Mouse (Mus musculus): ENCODE data around the gene Crbn. TPM values are rescaled to one million over a fixed set of nuclear protein-coding genes. Genes with fewer than 3 reads are reported as not detected.

The Crbn gene
- polyA plus RNA-seq, 1 experiment, result 0.18 TPM

- Histone ChIP-seq H3K27me3 (ENCODE audit: control insufficient read depth) (no peaks in the 10 kb centered on the region), H3K4me1 (ENCODE audit: control insufficient read depth) (peaks cover 17% of the 10 kb centered on the region), H3K36me3 (ENCODE audit: control insufficient read depth) (peaks cover 30% of the 10 kb centered on the region), H3K4me3 (replicated peaks) (peak overlapping the region; percentile 88), H3K9me3 (ENCODE audit: control insufficient read depth, low read length) (no peaks in the 10 kb centered on the region)
- TF ChIP-seq TAL1 (IDR thresholded peaks at IDR 0.05; ENCODE audit: low read length) (no peak), GATA1 (IDR thresholded peaks at IDR 0.05; ENCODE audit: low read length) (no peak)
Observed at GRCm38 (mm10) chr6:106769290-106769866, 30.5 kb downstream of the Crbn start.

GRCm38 (mm10) chr6:106768640-106769289, 31.1 kb downstream of the Crbn start, which contains the start of gene Trnt1:
Gene Trnt1, plus strand, starts transcription at chr6:106769120.
- TF ChIP-seq TAL1 (IDR thresholded peaks at IDR 0.05; ENCODE audit: low read length) (no peak), GATA1 (IDR thresholded peaks at IDR 0.05; ENCODE audit: low read length) (no peak)
- Histone ChIP-seq H3K9me3 (ENCODE audit: control insufficient read depth, low read length) (no peaks in the 10 kb centered on the region), H3K4me1 (ENCODE audit: control insufficient read depth) (peaks cover 17% of the 10 kb centered on the region), H3K4me3 (replicated peaks) (peak within 1 kb of the TSS; percentile 88), H3K36me3 (ENCODE audit: control insufficient read depth) (peaks cover 26% of the 10 kb centered on the region), H3K27me3 (ENCODE audit: control insufficient read depth) (no peaks in the 10 kb centered on the region)

GRCm38 (mm10) chr6:106766774-106767173, 33.1 kb downstream of the Crbn start:
- Histone ChIP-seq H3K9me3 (ENCODE audit: control insufficient read depth, low read length) (no peaks in the 10 kb centered on the region), H3K4me3 (replicated peaks) (no peak overlapping the region), H3K27me3 (ENCODE audit: control insufficient read depth) (no peaks in the 10 kb centered on the region), H3K4me1 (ENCODE audit: control insufficient read depth) (peaks cover 17% of the 10 kb centered on the region), H3K36me3 (ENCODE audit: control insufficient read depth) (peaks cover 6% of the 10 kb centered on the region)
- TF ChIP-seq TAL1 (IDR thresholded peaks at IDR 0.05; ENCODE audit: low read length) (no peak), GATA1 (IDR thresholded peaks at IDR 0.05; ENCODE audit: low read length) (no peak)

DNA sequence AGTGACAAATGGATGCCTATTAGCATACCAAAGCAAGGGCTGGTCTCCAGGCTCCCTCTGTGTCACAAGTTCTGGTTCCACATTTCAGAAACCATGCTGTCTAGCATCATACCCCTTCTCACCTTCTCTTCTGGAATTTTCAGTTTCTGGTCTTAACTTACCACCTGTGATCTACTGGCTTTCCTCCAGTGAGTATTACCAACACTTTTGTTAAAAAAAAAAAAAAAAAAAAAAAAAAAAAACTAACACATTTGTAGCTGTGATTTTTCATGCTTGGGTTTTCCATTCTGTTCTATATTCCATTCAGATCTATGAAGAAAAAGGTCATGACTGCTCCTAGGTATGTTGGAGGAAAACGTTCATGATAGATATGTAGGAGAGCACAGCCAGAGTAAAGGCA, 34.0 kb downstream of the Crbn start:
- H3K9me3 ChIP-seq (ENCODE audit: control insufficient read depth, low read length), result no peaks in the 10 kb centered on the region
- H3K4me3 ChIP-seq (replicated peaks), result no peak overlapping the region
- TF ChIP-seq TAL1 (IDR thresholded peaks at IDR 0.05; ENCODE audit: low read length), result no peak
- no peak for TF ChIP-seq GATA1 (IDR thresholded peaks at IDR 0.05; ENCODE audit: low read length)
- peaks cover 17% of the 10 kb centered on the region for H3K4me1 ChIP-seq (ENCODE audit: control insufficient read depth)
- no peaks in the 10 kb centered on the region for H3K36me3 ChIP-seq (ENCODE audit: control insufficient read depth)
- H3K27me3 ChIP-seq (ENCODE audit: control insufficient read depth), result no peaks in the 10 kb centered on the region

DNA sequence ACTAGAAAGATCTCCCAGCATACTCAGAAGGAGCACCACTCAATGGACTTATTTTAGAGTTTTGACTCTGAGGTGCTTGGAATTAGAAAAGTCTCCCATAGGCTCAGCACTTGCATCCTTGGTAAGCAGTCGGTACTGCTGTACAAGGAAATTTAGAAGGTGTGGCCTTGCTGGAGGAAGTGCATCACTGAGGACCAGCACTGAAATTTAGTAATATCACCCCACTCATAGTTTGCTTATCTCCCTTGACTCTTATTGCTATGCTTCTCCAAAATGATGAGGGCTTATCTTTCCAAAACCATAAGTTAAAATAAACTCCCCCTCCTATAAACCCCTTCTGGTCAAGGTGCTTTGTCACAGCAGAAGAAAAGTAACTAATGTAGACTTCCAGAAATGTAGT, 38.4 kb downstream of the Crbn start:
- Histone ChIP-seq H3K4me3 (replicated peaks) (no peak overlapping the region), H3K9me3 (ENCODE audit: control insufficient read depth, low read length) (no peaks in the 10 kb centered on the region), H3K4me1 (ENCODE audit: control insufficient read depth) (no peaks in the 10 kb centered on the region), H3K27me3 (ENCODE audit: control insufficient read depth) (no peaks in the 10 kb centered on the region), H3K36me3 (ENCODE audit: control insufficient read depth) (no peaks in the 10 kb centered on the region)
- no peak for TF ChIP-seq GATA1 (IDR thresholded peaks at IDR 0.05; ENCODE audit: low read length)
- TF ChIP-seq TAL1 (IDR thresholded peaks at IDR 0.05; ENCODE audit: low read length), result no peak

DNA sequence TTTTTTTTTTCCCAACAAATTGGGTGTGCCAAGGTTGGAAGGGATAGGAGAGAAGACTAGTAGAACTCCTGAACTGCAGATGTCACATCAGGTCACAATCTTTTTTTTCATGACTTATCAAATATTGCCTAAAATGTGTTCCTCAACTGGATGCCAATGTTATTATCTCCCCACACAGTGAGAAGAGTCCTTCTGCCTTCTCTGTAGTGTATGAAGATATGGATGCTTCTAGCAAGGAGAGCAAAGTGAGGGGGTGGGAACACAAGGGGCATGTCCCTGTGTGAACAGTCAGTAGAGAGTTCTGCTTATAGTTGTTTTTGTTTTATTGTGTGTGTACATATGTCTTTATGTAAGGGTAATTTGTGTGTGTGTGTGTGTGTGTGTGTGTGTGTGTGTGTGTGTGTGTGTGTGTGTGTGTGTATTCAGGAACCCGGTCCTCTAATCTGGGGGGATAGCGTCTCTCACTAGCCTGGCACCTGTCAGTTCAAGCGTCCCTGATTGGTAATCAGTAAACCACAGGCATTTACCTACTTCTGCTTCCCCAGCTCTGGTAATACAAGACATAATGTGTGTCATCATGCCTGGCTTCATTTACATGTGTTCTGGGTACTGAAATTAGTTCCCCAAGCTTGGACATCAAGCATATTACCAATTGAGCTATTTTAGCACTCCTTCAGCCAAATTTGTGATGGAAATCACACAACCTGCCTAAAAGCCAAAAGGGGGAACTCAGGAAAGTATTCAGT, 39.2 kb downstream of the Crbn start:
- H3K4me1 ChIP-seq (ENCODE audit: control insufficient read depth), result no peaks in the 10 kb centered on the region
- TF ChIP-seq TAL1 (IDR thresholded peaks at IDR 0.05; ENCODE audit: low read length), result no peak
- TF ChIP-seq GATA1 (IDR thresholded peaks at IDR 0.05; ENCODE audit: low read length), result no peak
- no peaks in the 10 kb centered on the region for H3K36me3 ChIP-seq (ENCODE audit: control insufficient read depth)

GRCm38 (mm10) chr6:106758299-106758698, 41.6 kb downstream of the Crbn start:
- TF ChIP-seq GATA1 (IDR thresholded peaks at IDR 0.05; ENCODE audit: low read length), result no peak
- TF ChIP-seq TAL1 (IDR thresholded peaks at IDR 0.05; ENCODE audit: low read length), result no peak
- Histone ChIP-seq H3K4me3 (replicated peaks) (no peak overlapping the region), H3K27me3 (ENCODE audit: control insufficient read depth) (no peaks in the 10 kb centered on the region), H3K9me3 (ENCODE audit: control insufficient read depth, low read length) (no peaks in the 10 kb centered on the region), H3K4me1 (ENCODE audit: control insufficient read depth) (no peaks in the 10 kb centered on the region), H3K36me3 (ENCODE audit: control insufficient read depth) (no peaks in the 10 kb centered on the region)

More for the DNA sequence above, 39.2 kb downstream of the Crbn start:
- no peak overlapping the region for H3K4me3 ChIP-seq (replicated peaks)
- no peaks in the 10 kb centered on the region for H3K27me3 ChIP-seq (ENCODE audit: control insufficient read depth)
- no peaks in the 10 kb centered on the region for H3K9me3 ChIP-seq (ENCODE audit: control insufficient read depth, low read length)

DNA sequence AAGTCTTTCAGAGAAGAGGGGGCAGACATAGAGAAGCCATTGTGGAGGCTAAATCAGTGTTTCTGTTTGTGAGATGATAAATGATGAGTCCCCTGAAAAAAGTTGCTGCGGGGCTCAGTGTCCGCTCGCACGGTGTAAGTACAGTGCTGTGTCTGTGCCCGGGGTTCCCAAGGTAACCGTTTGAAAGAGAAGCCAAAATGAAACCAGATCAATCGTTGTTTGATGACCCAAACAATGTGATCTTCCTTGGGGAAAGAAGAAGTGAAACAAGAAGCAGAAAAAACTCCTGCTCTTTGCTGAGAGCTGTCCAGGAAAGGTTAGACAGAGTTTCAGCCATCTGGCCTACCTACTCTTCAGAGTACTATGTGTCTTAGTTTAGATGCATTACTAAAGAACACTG, 49.6 kb downstream of the Crbn start:
- TF ChIP-seq TAL1 (IDR thresholded peaks at IDR 0.05; ENCODE audit: low read length), result no peak
- TF ChIP-seq GATA1 (IDR thresholded peaks at IDR 0.05; ENCODE audit: low read length), result no peak
- H3K4me1 ChIP-seq (ENCODE audit: control insufficient read depth), result no peaks in the 10 kb centered on the region
- no peaks in the 10 kb centered on the region for H3K36me3 ChIP-seq (ENCODE audit: control insufficient read depth)
- no peak overlapping the region for H3K4me3 ChIP-seq (replicated peaks)
- no peaks in the 10 kb centered on the region for H3K9me3 ChIP-seq (ENCODE audit: control insufficient read depth, low read length)
- H3K27me3 ChIP-seq (ENCODE audit: control insufficient read depth), result no peaks in the 10 kb centered on the region

DNA sequence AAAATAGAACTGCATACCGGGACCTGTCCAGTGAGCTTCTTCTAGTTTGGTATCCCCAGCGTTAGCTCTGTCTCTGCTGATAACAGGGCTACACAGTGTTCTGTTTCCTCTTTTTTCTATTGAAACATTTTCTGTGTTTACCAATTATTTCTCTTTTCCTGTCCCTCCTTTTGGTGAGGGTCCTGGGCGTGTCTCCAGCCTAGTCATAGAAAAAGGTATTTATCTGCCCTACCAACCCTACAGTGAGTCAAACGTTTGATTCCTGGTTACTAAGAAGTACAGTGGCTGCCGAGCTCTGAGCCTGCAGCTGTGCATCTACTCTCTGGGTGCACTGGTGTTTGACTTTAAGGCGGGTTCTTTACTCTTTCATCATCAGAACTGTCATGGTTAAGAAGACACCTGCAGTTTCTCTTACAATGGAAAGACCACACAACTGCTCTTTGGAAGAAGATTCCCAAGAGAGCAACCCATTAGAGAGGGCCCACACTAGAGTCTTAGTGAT, 50.9 kb downstream of the Crbn start, which contains the start of gene Il5ra:
Il5ra (minus strand) TSS at position 151 of the 502 bp plus-strand sequence.
- no peak within 1 kb of the TSS for H3K4me3 ChIP-seq (replicated peaks)
- no peaks in the 10 kb centered on the region for H3K9me3 ChIP-seq (ENCODE audit: control insufficient read depth, low read length)
- H3K27me3 ChIP-seq (ENCODE audit: control insufficient read depth), result no peaks in the 10 kb centered on the region
- no peaks in the 10 kb centered on the region for H3K4me1 ChIP-seq (ENCODE audit: control insufficient read depth)
- H3K36me3 ChIP-seq (ENCODE audit: control insufficient read depth), result no peaks in the 10 kb centered on the region
- TF ChIP-seq GATA1 (IDR thresholded peaks at IDR 0.05; ENCODE audit: low read length) (no peak), TAL1 (IDR thresholded peaks at IDR 0.05; ENCODE audit: low read length) (no peak)

Measured in erythroblast, embryonic 14.5 days (primary cell).